ENCODE assay signal across 10 mouse cellular contexts in genomic region chr1:74884196-74885141, GRCm38 (mm10). TPM values are rescaled to one million over a fixed set of nuclear protein-coding genes. Genes with fewer than 3 reads are reported as not detected.
DNase-seq lines count a peak whose midpoint lies in the region; ATAC-seq and TF ChIP-seq lines count a peak whose summit lies in the region.
"Had no signal": no experiment of that assay in that cellular context is flagged by ENCODE, and none has a peak within 500 bp of the region (broad histone marks: within the 10 kb centered on the region; RNA-seq: fewer than 3 reads in every experiment).

No protein-coding gene starts in this region.

- no peaks in the 10 kb centered on the region for H3K4me1 ChIP-seq in liver, adult 2 months (ENCODE audit: control insufficient read depth, insufficient read depth, low read length)
- peaks cover 6% of the 10 kb centered on the region; the same call in 1 of the 2 replicates for H3K4me1 ChIP-seq in forebrain, embryonic 14.5 days (ENCODE audit: control insufficient read depth, insufficient read depth, low read length)
- H3K4me1 ChIP-seq in limb, embryonic 15.5 days = peaks cover 33% of the 10 kb centered on the region
- H3K4me1 ChIP-seq in stomach, embryonic 15.5 days = peaks cover 21% of the 10 kb centered on the region

- no peak for ATAC-seq in forebrain, embryonic 14.5 days
- ATAC-seq in limb, embryonic 15.5 days (ENCODE audit: insufficient number of reproducible peaks, low FRiP score, low TSS enrichment, low read depth) = no peak
- ATAC-seq in stomach, embryonic 15.5 days (ENCODE audit: insufficient read depth, low FRiP score, low read depth) = no peak

- 3% methylated on average over 57 of the region's 57 CpGs for WGBS in liver, adult 2 months
- WGBS in forebrain, embryonic 14.5 days = under 1% methylated on average over 57 of the region's 57 CpGs
- WGBS in limb, embryonic 15.5 days = under 1% methylated on average over 57 of the region's 57 CpGs
- WGBS in stomach, embryonic 15.5 days = 2% methylated on average over 57 of the region's 57 CpGs

- intact Hi-C loops in left cerebral cortex, postnatal 10 days (cut with DNase I) = loop anchor here (5.0 kb wide), 1 partner anchor 133 kb away; no protein-coding TSS in a partner anchor

- H3K9me3 ChIP-seq in forebrain, embryonic 14.5 days (replicated peaks; ENCODE audit: control insufficient read depth, low read length) = no peaks in the 10 kb centered on the region
- no peaks in the 10 kb centered on the region for H3K9me3 ChIP-seq in limb, embryonic 15.5 days
- no peaks in the 10 kb centered on the region for H3K9me3 ChIP-seq in stomach, embryonic 15.5 days

- no peaks in the 10 kb centered on the region for H3K36me3 ChIP-seq in liver, adult 2 months (ENCODE audit: control insufficient read depth, insufficient read depth, low read length)
- H3K36me3 ChIP-seq in forebrain, embryonic 14.5 days (ENCODE audit: control insufficient read depth, insufficient read depth, low read length) = no peaks in the 10 kb centered on the region
- H3K36me3 ChIP-seq in limb, embryonic 15.5 days = no peaks in the 10 kb centered on the region
- H3K36me3 ChIP-seq in stomach, embryonic 15.5 days = no peaks in the 10 kb centered on the region

- H3K27ac ChIP-seq in liver, adult 2 months (replicated peaks; ENCODE audit: insufficient read depth, low read depth, low read length) = no peak overlapping the region
- no peak overlapping the region for H3K27ac ChIP-seq in forebrain, embryonic 14.5 days (ENCODE audit: low read depth, low read length)
- no peak overlapping the region for H3K27ac ChIP-seq in limb, embryonic 15.5 days
- no peak overlapping the region for H3K27ac ChIP-seq in stomach, embryonic 15.5 days

- no peak overlapping the region for H3K9ac ChIP-seq in liver, adult 2 months (ENCODE audit: low read depth, low read length)
- H3K9ac ChIP-seq in forebrain, embryonic 14.5 days (ENCODE audit: low read length) = no peak overlapping the region
- no peak overlapping the region for H3K9ac ChIP-seq in limb, embryonic 15.5 days
- H3K9ac ChIP-seq in stomach, embryonic 15.5 days = no peak overlapping the region

- H3K79me2 ChIP-seq in liver, adult 2 months (ENCODE audit: control insufficient read depth, insufficient read depth, low read length) = no peaks in the 10 kb centered on the region

- no peak for DNase-seq in liver, adult 2 months (ENCODE audit: extremely low read depth, low read depth, low spot score)
- no peak for DNase-seq in liver
- no peak for DNase-seq in forebrain, embryonic 14.5 days (ENCODE audit: low spot score)
- no peak for DNase-seq in left cerebral cortex, postnatal 10 days (ENCODE audit: extremely low spot score in 1 of 2, low spot score in 2 of 2)
- no peak for DNase-seq in spleen, postnatal 10 days (ENCODE audit: low spot score in 2 of 2)
- no peak for DNase-seq in frontal cortex, adult 2 months (ENCODE audit: extremely low spot score in 1 of 2, low spot score in 1 of 2)
- DNase-seq: cerebellum, postnatal 14 days had no signal

- TF ChIP-seq CTCF in liver, adult 2 months (IDR thresholded peaks at IDR 0.05; ENCODE audit: low read depth, low read length) = no peak

- peak overlapping the region; percentile 24; the same call in 1 of the 2 replicates for H3K4me2 ChIP-seq in forebrain, embryonic 14.5 days (ENCODE audit: low read length)
- H3K4me2 ChIP-seq in limb, embryonic 15.5 days = peak overlapping the region; percentile 35
- H3K4me2 ChIP-seq in stomach, embryonic 15.5 days = peak overlapping the region; percentile 48

- no peak for TF ChIP-seq POLR2A in liver, adult 2 months (IDR thresholded peaks at IDR 0.05; ENCODE audit: extremely low read depth, insufficient read depth, low read length)

- H3K4me3 ChIP-seq in liver, adult 2 months (ENCODE audit: insufficient read depth, low read depth, low read length) = peak overlapping the region; percentile 49
- H3K4me3 ChIP-seq in forebrain, embryonic 14.5 days (ENCODE audit: low read depth, low read length) = no peak overlapping the region; the same call in 1 of the 2 replicates
- peak overlapping the region; percentile 24 for H3K4me3 ChIP-seq in limb, embryonic 15.5 days
- H3K4me3 ChIP-seq in stomach, embryonic 15.5 days (replicated peaks) = peak overlapping the region; percentile 23
- H3K4me3 ChIP-seq: myocyte had no signal

- peaks cover 31% of the 10 kb centered on the region for H3K27me3 ChIP-seq in liver, adult 2 months (ENCODE audit: control insufficient read depth, insufficient read depth, low read length)
- H3K27me3 ChIP-seq in forebrain, embryonic 14.5 days (replicated peaks; ENCODE audit: control insufficient read depth, insufficient read depth, low read length) = peaks cover 83% of the 10 kb centered on the region
- peaks cover 88% of the 10 kb centered on the region for H3K27me3 ChIP-seq in limb, embryonic 15.5 days
- H3K27me3 ChIP-seq in stomach, embryonic 15.5 days (replicated peaks) = peaks cover 83% of the 10 kb centered on the region

RNA-seq across cellular contexts. Expression of gene Fev, which starts 0.8 kb away (rescaled TPM):
- total RNA-seq in liver, adult 2 months (2014; rRNA removed) = not detected in 2 replicates
- not detected in 2 replicates for polyA plus RNA-seq in liver, adult 2 months (2012; rRNA removed)
- polyA plus RNA-seq in forebrain, embryonic 14.5 days (2014; fragmentation: Nextera tagmentation; extraction: Ambion mirVana) = not detected in 2 replicates
- 0.17 TPM in 1 of 2 replicates, not detected in the other for polyA plus RNA-seq in limb, embryonic 15.5 days (2015; fragmentation: Nextera tagmentation; extraction: Ambion mirVana)
- 1.6 TPM in 2 replicates for polyA plus RNA-seq in stomach, embryonic 15.5 days (2015; fragmentation: Nextera tagmentation; extraction: Ambion mirVana)
- not detected for total RNA-seq in left cerebral cortex, postnatal 10 days (2021)
- not detected in 2 replicates for polyA plus RNA-seq in frontal cortex, adult 2 months (2012; rRNA removed)
- polyA plus RNA-seq: myocyte had no signal

RNA-seq across cellular contexts. Expression of gene Cryba2, which starts 8.5 kb away (rescaled TPM):
- total RNA-seq in liver, adult 2 months (2014; rRNA removed) = not detected in 2 replicates
- polyA plus RNA-seq in liver, adult 2 months (2012; rRNA removed) = not detected in 2 replicates
- polyA plus RNA-seq in forebrain, embryonic 14.5 days (2014; fragmentation: Nextera tagmentation; extraction: Ambion mirVana) = not detected in 2 replicates
- 0.28 TPM in 1 of 2 replicates, not detected in the other for polyA plus RNA-seq in limb, embryonic 15.5 days (2015; fragmentation: Nextera tagmentation; extraction: Ambion mirVana)
- polyA plus RNA-seq in stomach, embryonic 15.5 days (2015; fragmentation: Nextera tagmentation; extraction: Ambion mirVana) = 2.2 and 3.9 TPM in 2 replicates
- not detected for total RNA-seq in left cerebral cortex, postnatal 10 days (2021)
- 0.36 and 0.48 TPM in 2 replicates for polyA plus RNA-seq in frontal cortex, adult 2 months (2012; rRNA removed)
- polyA plus RNA-seq: myocyte had no signal

RNA-seq across cellular contexts. Expression of gene Cdk5r2, which starts 29.7 kb away (rescaled TPM):
- not detected in 2 replicates for total RNA-seq in liver, adult 2 months (2014; rRNA removed)
- not detected in 2 replicates for polyA plus RNA-seq in liver, adult 2 months (2012; rRNA removed)
- 4.5 and 5.3 TPM in 2 replicates for polyA plus RNA-seq in forebrain, embryonic 14.5 days (2014; fragmentation: Nextera tagmentation; extraction: Ambion mirVana)
- polyA plus RNA-seq in limb, embryonic 15.5 days (2015; fragmentation: Nextera tagmentation; extraction: Ambion mirVana) = not detected in 2 replicates
- polyA plus RNA-seq in stomach, embryonic 15.5 days (2015; fragmentation: Nextera tagmentation; extraction: Ambion mirVana) = 0.18 TPM in 2 replicates
- 100 to 1,000 TPM; 474 to 481 TPM for total RNA-seq in left cerebral cortex, postnatal 10 days (2021)
- 224 and 291 TPM in 2 replicates for polyA plus RNA-seq in frontal cortex, adult 2 months (2012; rRNA removed)

RNA-seq across cellular contexts. Expression of gene Cfap65, which starts 50.9 kb away (rescaled TPM):
- not detected in 2 replicates for total RNA-seq in liver, adult 2 months (2014; rRNA removed)
- polyA plus RNA-seq in liver, adult 2 months (2012; rRNA removed) = not detected in 2 replicates
- polyA plus RNA-seq in forebrain, embryonic 14.5 days (2014; fragmentation: Nextera tagmentation; extraction: Ambion mirVana) = 0.29 and 0.68 TPM in 2 replicates
- polyA plus RNA-seq in limb, embryonic 15.5 days (2015; fragmentation: Nextera tagmentation; extraction: Ambion mirVana) = not detected in 2 replicates
- 0.06 TPM in 1 of 2 replicates, not detected in the other for polyA plus RNA-seq in stomach, embryonic 15.5 days (2015; fragmentation: Nextera tagmentation; extraction: Ambion mirVana)
- 1 to 10 TPM; 1.6 to 2.1 TPM for total RNA-seq in left cerebral cortex, postnatal 10 days (2021)
- 7.0 and 7.3 TPM in 2 replicates for polyA plus RNA-seq in frontal cortex, adult 2 months (2012; rRNA removed)
- polyA plus RNA-seq: myocyte had no signal

Comparison
In these comparisons a context has a peak if more than half of its experiments do, and no peak if none do; other contexts are left out.
1. RNA of gene Cdk5r2, which starts 29.7 kb away (polyA plus RNA-seq): 224 to 291 TPM in frontal cortex, adult 2 months; 4.5 to 5.3 TPM in forebrain, embryonic 14.5 days, 0.18 TPM in stomach, embryonic 15.5 days, not detected in limb, embryonic 15.5 days and not detected in liver, adult 2 months; every median in the first group is over 10 times any median in the second.
2. Peak in every context shown above with its lines, with median percentiles within 50 percentile points of each other: H3K4me2 ChIP-seq.